Mouse (Mus musculus) layer of hippocampus, adult 18-20 months (tissue): ENCODE results near the gene Chpf. TPM values are rescaled to one million over a fixed set of nuclear protein-coding genes. Genes with fewer than 3 reads are reported as not detected.

Experiments
- DNase-seq, 2 experiments: peaks; one replicate each; pipeline ENCODE4 v3.0.0; 2022; ENCODE audit warnings: low spot score in 2 of 2
- total RNA-seq, 2 experiments: library from RNA; stranded (reverse); gene quantifications; 2 replicates each; pipeline ENCODE4 v1.2.3; 2021

Chpf gene
- total RNA-seq, 2 experiments from 2014 or later = 90.3 to 91.5 TPM

DNA sequence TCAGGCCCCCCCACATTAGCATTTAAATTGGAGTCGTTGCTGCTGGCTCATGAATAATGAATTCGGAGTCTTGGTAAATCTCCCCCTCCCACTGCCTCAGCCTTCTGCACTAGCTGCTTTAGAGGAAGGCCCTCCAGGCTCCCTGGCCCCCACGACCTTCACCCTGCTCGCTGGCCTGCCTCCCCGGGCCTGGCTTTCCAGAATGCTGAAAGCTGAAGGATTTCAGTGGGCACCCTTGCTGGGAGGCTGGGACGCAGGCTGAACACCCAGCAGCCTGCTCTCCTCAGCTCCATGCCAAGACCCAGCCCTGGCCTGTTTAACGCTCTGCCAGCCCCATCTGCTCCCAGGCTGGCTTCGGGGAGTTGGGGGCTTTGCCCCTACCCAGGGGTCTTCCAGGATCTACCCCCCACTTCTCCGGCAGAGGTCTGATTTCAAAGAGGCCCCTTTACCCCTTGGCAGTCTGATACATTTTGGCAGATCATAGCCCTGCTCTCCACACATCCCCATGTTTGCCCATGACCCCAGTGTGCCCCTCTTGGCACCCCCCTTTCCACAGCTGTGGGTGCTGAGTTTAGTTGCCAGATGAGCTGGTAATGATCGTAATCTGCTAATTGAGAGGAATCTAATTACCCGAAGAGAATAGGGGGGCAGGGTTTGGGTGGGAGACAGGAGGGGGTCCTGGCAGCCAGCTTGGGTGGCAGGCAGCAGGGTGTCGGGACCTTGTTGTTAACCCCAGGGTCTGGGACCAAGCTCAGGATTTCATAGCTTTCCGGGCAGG is 35.7 kb downstream of the Chpf start:
- DNase-seq = no peak

DNA sequence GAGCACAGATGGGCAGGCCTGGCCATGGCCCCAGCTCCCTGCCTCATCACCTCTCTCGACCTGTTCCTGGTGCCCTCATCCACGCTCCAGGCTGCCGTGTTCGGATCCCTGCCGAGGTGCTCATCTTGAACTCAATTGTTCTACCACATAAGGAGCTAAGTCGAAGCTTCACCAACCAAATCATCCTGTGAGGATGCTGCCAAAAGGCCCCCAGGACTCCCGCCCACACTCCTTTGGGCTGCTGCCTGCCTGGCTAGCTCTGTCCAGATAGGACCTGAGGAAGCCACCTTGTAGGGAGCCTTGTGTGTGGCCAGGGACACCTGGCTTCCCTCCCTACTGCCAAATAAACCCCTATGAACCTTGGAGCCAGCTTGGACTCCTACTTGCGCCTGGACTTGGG is 36.3 kb downstream of the Chpf start:
- DNase-seq = no peak

DNA sequence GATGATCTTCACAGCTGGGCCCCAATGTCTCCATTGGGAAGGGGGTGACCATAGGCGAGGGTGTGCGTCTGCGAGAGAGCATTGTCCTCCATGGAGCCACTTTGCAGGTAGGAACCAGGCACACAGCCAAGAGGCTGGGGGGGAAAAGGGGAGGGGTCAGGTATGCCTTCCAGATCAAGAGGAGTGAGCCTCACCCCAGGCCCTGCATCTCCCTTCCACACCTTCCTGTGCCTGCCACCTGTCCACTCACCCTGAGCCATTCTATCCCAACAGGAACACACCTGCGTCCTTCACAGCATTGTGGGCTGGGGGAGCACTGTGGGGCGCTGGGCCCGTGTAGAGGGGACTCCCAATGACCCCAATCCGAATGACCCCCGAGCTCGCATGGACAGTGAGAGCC is 36.9 kb downstream of the Chpf start:
- no peak for DNase-seq

DNA sequence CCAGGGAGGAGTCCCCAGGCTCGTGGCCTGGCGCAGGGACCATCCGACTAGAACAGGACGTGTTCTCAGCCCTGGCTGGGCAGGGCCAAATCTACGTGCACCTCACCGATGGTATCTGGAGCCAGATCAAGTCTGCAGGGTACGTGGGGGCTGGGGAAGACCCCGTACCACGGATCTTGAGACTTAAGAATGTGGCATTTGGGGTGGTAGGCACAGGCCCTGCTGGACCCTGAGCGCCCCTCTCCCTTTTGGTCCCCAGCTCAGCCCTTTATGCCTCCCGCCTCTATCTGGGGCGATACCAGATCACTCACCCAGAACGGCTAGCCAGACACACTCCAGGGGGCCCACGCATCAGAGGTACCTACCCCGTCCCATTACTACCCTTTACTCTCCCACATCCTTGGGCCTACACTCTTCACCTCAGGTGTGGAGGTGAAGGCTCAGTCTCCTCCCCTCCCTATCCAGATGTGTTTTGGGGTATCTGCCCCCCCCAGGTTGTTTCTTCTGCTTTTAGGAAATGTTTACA is 37.6 kb downstream of the Chpf start:
- no peak for DNase-seq

DNA sequence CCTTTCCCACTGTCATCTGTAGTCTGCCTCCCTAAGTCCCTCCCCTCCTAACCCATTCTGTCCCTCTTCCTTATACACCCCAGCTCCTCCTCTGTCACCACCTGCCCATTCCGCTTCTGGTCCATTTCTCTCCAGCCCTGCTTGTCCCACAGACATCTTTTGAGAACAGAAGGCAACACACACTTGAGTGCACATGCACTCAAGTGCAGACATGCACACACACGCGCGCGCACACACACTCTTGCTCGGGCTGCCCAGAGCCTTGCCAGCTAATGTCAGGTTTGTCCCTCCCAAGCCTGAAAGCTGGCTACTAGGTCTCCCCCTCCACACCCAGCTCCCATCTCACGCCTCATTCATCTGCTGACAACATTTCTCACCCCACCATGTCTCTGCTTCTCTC is 38.4 kb downstream of the Chpf start:
- no peak for DNase-seq

DNA sequence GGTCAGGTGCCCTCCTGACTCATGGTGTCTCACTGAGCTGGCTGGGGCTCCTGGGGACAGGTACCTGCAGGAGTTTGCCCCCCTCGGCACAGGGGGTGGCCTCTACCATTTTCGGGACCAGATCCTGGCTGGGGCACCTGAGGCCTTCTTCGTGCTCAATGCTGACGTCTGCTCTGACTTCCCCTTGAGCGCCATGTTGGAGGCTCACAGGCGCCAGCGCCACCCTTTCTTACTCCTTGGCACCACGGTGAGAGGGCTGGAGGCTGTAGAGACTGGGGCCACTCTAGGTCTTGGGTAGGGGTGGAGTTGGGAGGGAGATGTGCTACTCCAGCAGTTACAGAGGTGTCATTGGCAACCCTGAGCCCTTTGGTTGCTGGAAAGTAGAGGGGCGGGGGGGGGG is 40.3 kb downstream of the Chpf start:
- DNase-seq = no peak

DNA sequence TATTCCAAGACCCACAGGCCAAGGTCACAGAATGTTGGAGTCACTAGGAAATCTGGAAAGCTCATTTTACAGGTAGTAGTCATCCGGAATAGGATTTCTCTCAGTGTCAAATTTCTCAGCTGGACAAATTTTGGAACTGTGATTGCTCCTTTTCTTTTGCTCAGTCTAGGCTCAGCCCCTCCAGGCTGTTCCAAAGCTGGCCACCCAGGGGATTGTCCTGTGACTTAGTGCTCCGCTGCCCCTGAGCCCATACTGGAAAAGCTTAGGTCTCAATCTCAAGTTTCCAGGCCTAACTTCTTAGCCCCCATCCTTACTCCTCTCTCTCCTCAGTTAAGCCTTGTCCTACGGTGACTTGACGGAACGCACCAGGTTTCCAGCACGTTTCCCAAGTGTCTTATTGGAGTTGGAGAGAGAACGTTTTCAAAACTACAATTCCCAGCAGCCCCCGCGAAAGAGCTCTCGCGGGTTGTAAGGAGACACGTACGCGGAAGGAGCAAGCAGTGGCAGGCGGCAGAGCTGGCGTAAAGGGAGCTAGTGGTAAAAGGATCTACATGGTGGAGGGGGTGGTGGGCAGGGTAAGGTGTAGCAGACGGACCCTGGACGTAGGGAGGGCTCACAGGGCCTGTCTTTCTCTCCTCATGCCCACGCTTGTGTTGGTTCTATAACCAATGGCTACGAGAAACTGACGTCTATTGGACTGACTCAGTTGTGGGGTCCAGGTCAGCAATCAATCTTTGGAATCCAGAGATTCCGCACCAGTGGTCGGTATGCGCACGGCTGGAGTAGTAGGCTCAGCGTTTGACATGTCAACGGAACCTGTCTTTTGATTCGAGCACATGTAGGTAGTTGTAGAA is 43.4 kb downstream of the Chpf start, which contains the start of gene Gmppa:
Gmppa (plus strand) TSS at position 456 of the 854 bp plus-strand sequence.
- DNase-seq = peak; percentile 78 to 86

DNA sequence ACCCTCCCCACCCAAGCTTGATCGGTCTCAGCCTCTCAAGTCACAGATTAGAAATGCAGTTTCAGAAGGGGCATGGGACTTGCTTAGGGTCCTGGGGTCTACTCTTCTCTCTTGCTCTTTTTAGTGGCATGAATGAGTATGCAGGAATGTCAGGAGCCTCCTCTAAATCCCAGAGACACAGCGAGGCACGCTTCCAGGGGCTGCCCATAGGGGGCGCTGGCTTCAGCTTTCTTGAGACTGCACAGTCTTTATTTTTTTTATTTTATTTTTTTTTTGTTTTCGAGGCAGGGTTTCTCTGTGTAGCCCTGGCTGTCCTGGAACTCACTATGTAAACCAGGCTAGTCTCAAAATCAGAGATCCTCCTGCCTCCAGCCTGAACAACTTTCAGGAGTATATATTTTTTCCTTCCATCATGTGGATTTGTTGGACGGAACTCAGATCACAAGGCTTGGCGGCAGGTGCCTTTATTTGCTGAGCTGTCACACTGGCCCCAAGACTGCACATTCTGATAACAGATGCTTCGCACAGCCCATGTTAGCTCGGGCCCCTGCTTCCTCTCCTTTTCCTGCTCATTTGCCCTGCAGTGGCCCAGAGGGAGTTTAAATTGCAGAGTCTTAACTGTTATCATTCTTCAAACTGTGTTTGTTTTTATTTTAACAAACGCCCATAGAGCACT is 53.2 kb downstream of the Chpf start:
- DNase-seq = peak in 1 of 2 experiments; percentile 57

Other genes starting within 250 kb of the Chpf start
- gene A630095N17Rik, start 247.2 kb downstream of the Chpf start, total RNA-seq = not detected
- gene Dnajb2, start 242.9 kb downstream of the Chpf start, total RNA-seq = 100 to 1,000 TPM in 1 of 2 experiments, 10 to 100 TPM in 1; 93.4 to 100 TPM
- 100 to 1,000 TPM; 399 to 401 TPM for gene Ptprn, start 214.8 kb downstream of the Chpf start, total RNA-seq
- 100 to 1,000 TPM; 104 to 114 TPM for gene Resp18, start 200.9 kb downstream of the Chpf start, total RNA-seq
- gene Dnpep, start 161.3 kb downstream of the Chpf start, total RNA-seq = 10 to 100 TPM; 49.2 to 50.0 TPM
- under 1 TPM; 0.48 to 0.69 TPM for gene Des, start 119.0 kb downstream of the Chpf start, total RNA-seq
- gene Speg, start 104.0 kb downstream of the Chpf start, total RNA-seq = 100 to 1,000 TPM; 168 to 178 TPM
- gene Gmppa, start 43.4 kb downstream of the Chpf start, total RNA-seq = 10 to 100 TPM; 66.4 to 69.1 TPM
- gene Asic4, start 28.9 kb downstream of the Chpf start, total RNA-seq = 1 to 10 TPM; 7.3 to 8.1 TPM
- gene Tmem198, start 225 bp upstream of the Chpf start, total RNA-seq = 10 to 100 TPM; 68.6 to 70.6 TPM
- gene Obsl1, start 27.1 kb upstream of the Chpf start, total RNA-seq = 10 to 100 TPM; 18.3 to 19.2 TPM
- gene Inha, start 27.8 kb upstream of the Chpf start, total RNA-seq = 10 to 100 TPM; 13.1 to 14.5 TPM
- 10 to 100 TPM; 22.8 to 24.2 TPM for gene Stk11ip, start 42.2 kb upstream of the Chpf start, total RNA-seq
- gene Slc4a3, start 67.0 kb upstream of the Chpf start, total RNA-seq = 100 to 1,000 TPM; 109 to 111 TPM